Mouse (Mus musculus): ENCODE measurements around the gene Extl2. TPM values are rescaled to one million over a fixed set of nuclear protein-coding genes. Genes with fewer than 3 reads are reported as not detected.

Extl2 gene
- polyA plus RNA-seq, 1 experiment from 2014 or later: 3.2 TPM

DNA sequence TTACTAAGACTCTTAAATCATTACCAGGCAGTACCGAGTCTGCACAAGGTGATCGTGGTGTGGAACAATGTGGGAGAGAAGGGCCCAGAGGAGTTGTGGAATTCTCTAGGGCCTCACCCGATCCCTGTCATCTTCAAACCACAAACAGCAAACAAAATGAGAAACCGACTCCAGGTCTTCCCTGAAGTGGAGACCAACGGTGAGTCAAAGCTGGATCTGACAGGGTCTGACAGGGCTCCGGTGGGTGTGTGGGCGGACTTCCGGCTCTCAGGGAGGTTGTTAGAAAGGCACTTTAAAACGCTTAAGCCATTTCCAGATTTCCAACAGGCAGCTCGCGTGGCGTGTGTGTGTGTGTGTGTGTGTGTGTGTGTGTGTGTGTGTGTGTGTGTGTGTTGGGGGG lies 17.0 kb downstream of the Extl2 start:
- Histone ChIP-seq H3K36me3 (ENCODE audit: control insufficient read depth, insufficient read depth) (no peaks in the 10 kb centered on the region), H3K4me3 (ENCODE audit: low read depth, low read length) (no peak overlapping the region), H3K4me2 (ENCODE audit: low read depth, low read length) (no peak overlapping the region), H3K27me3 (ENCODE audit: control insufficient read depth, insufficient read depth, low read depth, low read length) (no peaks in the 10 kb centered on the region), H3K9ac (ENCODE audit: low read depth, low read length) (no peak overlapping the region), H3K4me1 (ENCODE audit: control insufficient read depth, low read depth, low read length) (no peaks in the 10 kb centered on the region), H3K27ac (ENCODE audit: low read length) (no peak overlapping the region), H3K9me3 (replicated peaks; ENCODE audit: control insufficient read depth, low read length) (no peaks in the 10 kb centered on the region)
- no peak for ATAC-seq (ENCODE audit: low read depth)
- 83% methylated on average over 12 of the region's 12 CpGs for WGBS (ENCODE audit: insufficient replicate concordance)

DNA sequence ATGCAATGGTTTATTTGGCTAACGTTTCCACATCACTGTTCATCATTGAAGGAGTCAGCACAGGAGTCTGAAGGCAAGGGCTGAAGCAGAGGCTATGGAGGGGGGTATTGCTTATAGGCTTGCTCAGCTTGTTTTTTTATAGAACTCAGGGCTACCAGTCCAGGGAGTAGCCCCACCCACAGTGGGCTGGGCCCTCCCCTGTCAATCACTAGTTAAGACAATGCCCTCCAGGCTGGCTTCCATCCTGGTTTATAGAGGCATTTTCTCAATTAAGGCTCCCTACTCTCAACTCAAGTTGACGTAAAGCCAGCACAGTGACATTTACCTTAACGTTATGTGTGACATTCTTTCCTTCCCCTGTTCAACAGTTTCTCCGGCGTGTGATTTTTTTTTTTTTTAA lies 17.4 kb downstream of the Extl2 start:
- Histone ChIP-seq H3K4me3 (ENCODE audit: low read depth, low read length) (no peak overlapping the region), H3K9me3 (replicated peaks; ENCODE audit: control insufficient read depth, low read length) (no peaks in the 10 kb centered on the region), H3K4me2 (ENCODE audit: low read depth, low read length) (no peak overlapping the region), H3K27me3 (ENCODE audit: control insufficient read depth, insufficient read depth, low read depth, low read length) (no peaks in the 10 kb centered on the region), H3K27ac (ENCODE audit: low read length) (no peak overlapping the region), H3K4me1 (ENCODE audit: control insufficient read depth, low read depth, low read length) (no peaks in the 10 kb centered on the region), H3K36me3 (ENCODE audit: control insufficient read depth, insufficient read depth) (no peaks in the 10 kb centered on the region), H3K9ac (ENCODE audit: low read depth, low read length) (no peak overlapping the region)
- WGBS (ENCODE audit: insufficient replicate concordance): 77% methylated on average over 5 of the region's 5 CpGs
- no peak for ATAC-seq (ENCODE audit: low read depth)

- Histone ChIP-seq H3K27ac (ENCODE audit: low read length) (no peak overlapping the region), H3K9me3 (replicated peaks; ENCODE audit: control insufficient read depth, low read length) (no peaks in the 10 kb centered on the region), H3K36me3 (ENCODE audit: control insufficient read depth, insufficient read depth) (no peaks in the 10 kb centered on the region), H3K4me2 (ENCODE audit: low read depth, low read length) (no peak overlapping the region), H3K27me3 (ENCODE audit: control insufficient read depth, insufficient read depth, low read depth, low read length) (no peaks in the 10 kb centered on the region), H3K9ac (ENCODE audit: low read depth, low read length) (no peak overlapping the region), H3K4me1 (ENCODE audit: control insufficient read depth, low read depth, low read length) (no peaks in the 10 kb centered on the region), H3K4me3 (ENCODE audit: low read depth, low read length) (no peak overlapping the region)
- ATAC-seq (ENCODE audit: low read depth): no peak
- 86% methylated on average over 10 of the region's 10 CpGs for WGBS (ENCODE audit: insufficient replicate concordance)
These were observed 18.4 kb downstream of the Extl2 start for GRCm38 (mm10) chr3:116025701-116026100.

GRCm38 (mm10) chr3:116026996-116027395 lies 19.7 kb downstream of the Extl2 start:
- no peaks in the 10 kb centered on the region for H3K27me3 ChIP-seq (ENCODE audit: control insufficient read depth, insufficient read depth, low read depth, low read length)
- H3K9me3 ChIP-seq (replicated peaks; ENCODE audit: control insufficient read depth, low read length): no peaks in the 10 kb centered on the region
- WGBS (ENCODE audit: insufficient replicate concordance): 84% methylated on average over 20 of the region's 20 CpGs
- ATAC-seq (ENCODE audit: low read depth): no peak
- H3K36me3 ChIP-seq (ENCODE audit: control insufficient read depth, insufficient read depth): no peaks in the 10 kb centered on the region
- no peak overlapping the region for H3K27ac ChIP-seq (ENCODE audit: low read length)
- H3K4me1 ChIP-seq (ENCODE audit: control insufficient read depth, low read depth, low read length): no peaks in the 10 kb centered on the region
- no peak overlapping the region for H3K4me2 ChIP-seq (ENCODE audit: low read depth, low read length)
- no peak overlapping the region for H3K4me3 ChIP-seq (ENCODE audit: low read depth, low read length)
- no peak overlapping the region for H3K9ac ChIP-seq (ENCODE audit: low read depth, low read length)

GRCm38 (mm10) chr3:116030152-116030788 lies 23.0 kb downstream of the Extl2 start:
- Histone ChIP-seq H3K36me3 (ENCODE audit: control insufficient read depth, insufficient read depth) (no peaks in the 10 kb centered on the region), H3K4me1 (ENCODE audit: control insufficient read depth, low read depth, low read length) (no peaks in the 10 kb centered on the region), H3K27me3 (ENCODE audit: control insufficient read depth, insufficient read depth, low read depth, low read length) (no peaks in the 10 kb centered on the region), H3K9ac (ENCODE audit: low read depth, low read length) (no peak overlapping the region), H3K9me3 (replicated peaks; ENCODE audit: control insufficient read depth, low read length) (no peaks in the 10 kb centered on the region), H3K4me2 (ENCODE audit: low read depth, low read length) (no peak overlapping the region), H3K27ac (ENCODE audit: low read length) (no peak overlapping the region), H3K4me3 (ENCODE audit: low read depth, low read length) (no peak overlapping the region)
- no peak for ATAC-seq (ENCODE audit: low read depth)
- 39% methylated on average over 11 of the region's 11 CpGs for WGBS (ENCODE audit: insufficient replicate concordance)

- H3K4me1 ChIP-seq (ENCODE audit: control insufficient read depth, low read depth, low read length): no peaks in the 10 kb centered on the region
- no peak for ATAC-seq (ENCODE audit: low read depth)
- 47% methylated on average over 6 of the region's 6 CpGs for WGBS (ENCODE audit: insufficient replicate concordance)
These were observed 26.1 kb downstream of the Extl2 start for GRCm38 (mm10) chr3:116033218-116033870.

DNA sequence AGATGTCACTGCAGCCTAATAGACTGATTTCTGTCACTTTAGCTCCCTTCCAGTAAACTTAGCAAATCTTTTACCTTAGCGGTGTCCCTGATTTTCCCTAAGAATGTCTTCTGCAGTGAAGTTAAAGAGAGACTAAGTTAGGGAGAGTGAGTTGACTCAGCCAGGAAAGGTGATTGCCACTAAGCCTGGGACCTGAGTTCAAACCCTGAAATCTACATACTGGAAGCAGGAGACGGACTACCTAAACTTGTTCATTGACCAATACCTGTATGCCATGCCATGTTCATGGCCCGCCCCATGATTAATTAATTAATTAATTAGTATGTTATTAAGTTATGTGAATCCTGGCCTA lies 26.6 kb downstream of the Extl2 start:
- H3K27me3 ChIP-seq (ENCODE audit: control insufficient read depth, insufficient read depth, low read depth, low read length): no peaks in the 10 kb centered on the region
- ATAC-seq (ENCODE audit: low read depth): no peak
- WGBS (ENCODE audit: insufficient replicate concordance): 39% methylated on average over 3 of the region's 3 CpGs
- H3K4me3 ChIP-seq (ENCODE audit: low read depth, low read length): no peak overlapping the region
- H3K36me3 ChIP-seq (ENCODE audit: control insufficient read depth, insufficient read depth): no peaks in the 10 kb centered on the region
- H3K4me2 ChIP-seq (ENCODE audit: low read depth, low read length): no peak overlapping the region
- no peaks in the 10 kb centered on the region for H3K4me1 ChIP-seq (ENCODE audit: control insufficient read depth, low read depth, low read length)
- H3K9ac ChIP-seq (ENCODE audit: low read depth, low read length): no peak overlapping the region
- no peak overlapping the region for H3K27ac ChIP-seq (ENCODE audit: low read length)
- no peaks in the 10 kb centered on the region for H3K9me3 ChIP-seq (replicated peaks; ENCODE audit: control insufficient read depth, low read length)

More at GRCm38 (mm10) chr3:116033218-116033870, 26.1 kb downstream of the Extl2 start:
- no peak overlapping the region for H3K9ac ChIP-seq (ENCODE audit: low read depth, low read length)
- H3K27ac ChIP-seq (ENCODE audit: low read length): no peak overlapping the region
- H3K36me3 ChIP-seq (ENCODE audit: control insufficient read depth, insufficient read depth): no peaks in the 10 kb centered on the region
- no peaks in the 10 kb centered on the region for H3K9me3 ChIP-seq (replicated peaks; ENCODE audit: control insufficient read depth, low read length)
- H3K4me3 ChIP-seq (ENCODE audit: low read depth, low read length): no peak overlapping the region
- H3K27me3 ChIP-seq (ENCODE audit: control insufficient read depth, insufficient read depth, low read depth, low read length): no peaks in the 10 kb centered on the region
- no peak overlapping the region for H3K4me2 ChIP-seq (ENCODE audit: low read depth, low read length)

GRCm38 (mm10) chr3:116040776-116041175 lies 33.5 kb downstream of the Extl2 start:
- H3K4me2 ChIP-seq (ENCODE audit: low read depth, low read length): no peak overlapping the region

DNA sequence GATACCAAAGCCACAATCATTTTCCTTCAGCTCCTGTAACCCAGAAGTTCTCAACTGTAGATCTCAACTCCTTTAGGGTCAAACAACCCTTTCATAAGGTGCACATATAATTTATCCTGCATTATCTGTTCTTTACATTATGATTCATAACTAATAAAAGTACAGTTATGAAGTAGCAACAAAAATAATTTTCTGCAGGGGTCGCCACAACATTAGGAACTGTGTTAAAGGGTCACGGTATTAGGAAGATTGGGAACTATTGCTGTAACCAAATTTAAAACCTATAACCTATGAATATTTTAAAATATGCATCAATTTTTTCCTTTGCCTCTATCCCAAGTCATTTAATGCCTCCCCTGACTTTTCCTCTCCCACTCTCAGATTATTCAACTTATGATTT lies 38.7 kb downstream of the Extl2 start:
- Histone ChIP-seq H3K36me3 (ENCODE audit: control insufficient read depth, insufficient read depth) (no peaks in the 10 kb centered on the region), H3K9ac (ENCODE audit: low read depth, low read length) (no peak overlapping the region), H3K4me2 (ENCODE audit: low read depth, low read length) (no peak overlapping the region), H3K4me1 (ENCODE audit: control insufficient read depth, low read depth, low read length) (no peaks in the 10 kb centered on the region), H3K9me3 (replicated peaks; ENCODE audit: control insufficient read depth, low read length) (no peaks in the 10 kb centered on the region), H3K4me3 (ENCODE audit: low read depth, low read length) (no peak overlapping the region), H3K27me3 (ENCODE audit: control insufficient read depth, insufficient read depth, low read depth, low read length) (no peaks in the 10 kb centered on the region), H3K27ac (ENCODE audit: low read length) (no peak overlapping the region)
- WGBS (ENCODE audit: insufficient replicate concordance): 51% methylated on average over 2 of the region's 2 CpGs
- ATAC-seq (ENCODE audit: low read depth): no peak

More at GRCm38 (mm10) chr3:116040776-116041175, 33.5 kb downstream of the Extl2 start:
- H3K4me1 ChIP-seq (ENCODE audit: control insufficient read depth, low read depth, low read length): no peaks in the 10 kb centered on the region
- H3K4me3 ChIP-seq (ENCODE audit: low read depth, low read length): no peak overlapping the region
- H3K27me3 ChIP-seq (ENCODE audit: control insufficient read depth, insufficient read depth, low read depth, low read length): no peaks in the 10 kb centered on the region
- 65% methylated on average over 3 of the region's 3 CpGs for WGBS (ENCODE audit: insufficient replicate concordance)
- no peaks in the 10 kb centered on the region for H3K36me3 ChIP-seq (ENCODE audit: control insufficient read depth, insufficient read depth)
- ATAC-seq (ENCODE audit: low read depth): no peak
- no peak overlapping the region for H3K9ac ChIP-seq (ENCODE audit: low read depth, low read length)
- H3K9me3 ChIP-seq (replicated peaks; ENCODE audit: control insufficient read depth, low read length): no peaks in the 10 kb centered on the region
- no peak overlapping the region for H3K27ac ChIP-seq (ENCODE audit: low read length)
